Mouse (Mus musculus) lung, adult 2 months (tissue): ENCODE results near the gene Tmem94. TPM values are rescaled to one million over a fixed set of nuclear protein-coding genes. Genes with fewer than 3 reads are reported as not detected.

Experiments
- DNase-seq: peaks from one replicate; pipeline ENCODE4 v3.0.0; 2022
- H3K4me1 ChIP-seq: fragments of 200-500 bp; 2 replicates; pipeline ENCODE4 v1.6.1; 2011; ENCODE audit warnings: low read length; ENCODE audit not compliant: control insufficient read depth, insufficient read depth
- H3K4me3 ChIP-seq: fragments of 200-500 bp; replicated peaks from 2 replicates; pipeline ENCODE3; 2011; ENCODE audit warnings: low read depth, mild to moderate bottlenecking, control low read depth, low read length; ENCODE audit errors: extremely low read depth
- CTCF ChIP-seq: fragments of 200-500 bp; IDR thresholded peaks from 2 replicates; pipeline ENCODE4 v1.5.1; 2011; ENCODE audit warnings: mild to moderate bottlenecking, low read length, control low read depth; ENCODE audit not compliant: insufficient read depth
- POLR2A ChIP-seq: fragments of 200-500 bp; IDR thresholded peaks from 2 replicates; pipeline ENCODE4 v1.6.1; 2011; ENCODE audit warnings: low read depth, mild to moderate bottlenecking, control low read depth, low read length, borderline replicate concordance; ENCODE audit errors: extremely low read depth
- WGBS: fragments of 180-500 bp; shearing (Covaris S2); methylation state at CpG from one replicate; pipeline ENCODE4 v1.1.7; 2018; 5-methylcytosine and 5-hydroxymethylcytosine counted together
- polyA plus RNA-seq: library from polyadenylated mRNA; depleted of rRNA; stranded (reverse); fragments of >200 nt; gene quantifications from 2 replicates; pipeline ENCODE4 v1.2.3, GENCODE M21; 2012; rRNA removed

The Tmem94 gene
- 100.0 and 107 TPM in 2 replicates for polyA plus RNA-seq

GRCm38 (mm10) chr11:115765103-115765606 is at the start of gene Tmem94:
TSS of gene Tmem94 (plus strand) at chr11:115765433.
- TF ChIP-seq POLR2A (no peak; the same call in 1 of the 2 replicates), CTCF (no peak)
- H3K4me3 ChIP-seq = peak within 1 kb of the TSS; percentile 91
- under 1% methylated on average over 32 of the region's 32 CpGs for WGBS
- DNase-seq = peak; percentile 96
- H3K4me1 ChIP-seq = peaks cover 13% of the 10 kb centered on the region

DNA sequence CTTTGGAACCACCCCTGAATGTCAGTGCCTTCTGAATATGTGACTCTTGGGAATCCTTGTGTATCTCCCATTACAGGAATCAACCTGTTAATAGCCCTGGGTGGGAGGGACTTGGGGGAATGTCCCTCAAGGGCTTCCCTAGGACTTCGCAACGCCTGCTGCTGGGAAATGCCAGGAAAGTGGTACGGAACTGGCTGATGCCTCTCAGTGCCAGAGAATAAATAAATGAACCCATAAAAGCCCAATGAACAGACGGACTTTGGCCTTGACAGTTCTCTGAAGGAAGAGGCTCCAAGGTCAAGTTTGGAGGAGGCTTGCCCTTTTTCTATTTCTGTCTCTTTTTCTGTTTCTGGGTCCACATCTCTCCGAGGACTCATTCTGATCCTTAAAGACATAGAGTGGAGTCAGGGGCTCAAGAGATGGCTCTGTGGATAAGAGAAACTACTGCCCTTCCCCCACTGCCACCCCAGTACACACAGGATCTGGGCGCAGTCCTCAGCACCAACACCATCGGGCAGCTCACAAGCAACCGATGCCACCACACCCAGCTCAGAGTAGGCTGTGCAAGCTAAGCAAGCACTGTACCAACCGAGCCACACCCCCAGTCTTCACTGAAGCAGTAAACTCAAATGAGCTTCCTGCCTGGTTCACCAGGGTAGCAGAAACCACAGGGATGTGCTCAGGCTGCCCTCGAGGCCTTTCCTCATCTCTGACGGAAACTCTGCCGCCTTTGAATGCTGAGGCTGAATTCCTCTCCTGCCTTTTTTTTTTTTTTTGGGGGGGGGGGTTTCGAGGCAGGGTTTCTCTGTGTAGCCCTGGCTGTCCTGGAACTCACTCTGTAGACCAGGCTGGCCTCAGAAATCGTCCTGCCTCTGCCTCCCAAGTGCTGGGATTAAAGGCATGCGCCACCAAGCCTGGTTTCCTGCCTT is 48.6 kb upstream of the Tmem94 start:
- TF ChIP-seq POLR2A (no peak), CTCF (no peak)
- H3K4me3 ChIP-seq = no peak overlapping the region
- DNase-seq = no peak
- no peaks in the 10 kb centered on the region for H3K4me1 ChIP-seq
- 62% methylated on average over 15 of the region's 15 CpGs for WGBS

GRCm38 (mm10) chr11:115717660-115718390 is 47.4 kb upstream of the Tmem94 start:
- no peak for DNase-seq
- 51% methylated on average over 8 of the region's 8 CpGs for WGBS
- H3K4me1 ChIP-seq = peaks cover 2% of the 10 kb centered on the region; the same call in 1 of the 2 replicates
- TF ChIP-seq POLR2A (no peak), CTCF (no peak)
- H3K4me3 ChIP-seq = no peak overlapping the region

DNA sequence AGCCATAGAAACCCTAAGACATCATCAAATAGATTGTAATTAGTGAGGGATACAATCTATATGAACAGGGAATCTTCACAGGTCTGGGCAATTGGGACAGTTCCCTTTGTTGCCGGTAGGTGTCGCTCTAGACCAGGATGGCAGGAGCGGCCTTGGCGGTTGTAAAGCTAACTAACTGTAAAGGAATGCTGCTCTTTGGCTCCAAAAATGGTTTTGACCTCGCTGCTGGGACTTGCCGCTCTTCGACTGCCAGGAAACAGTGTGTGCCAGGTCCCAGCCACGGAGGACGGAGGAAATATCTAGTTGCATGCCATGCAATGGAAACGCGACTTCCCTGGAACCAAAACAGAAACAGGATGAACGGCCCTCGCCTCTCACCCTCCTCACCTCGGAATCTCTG is 42.6 kb upstream of the Tmem94 start:
- peak; percentile 84 for DNase-seq
- TF ChIP-seq POLR2A (peak; percentile 33; the same call in 1 of the 2 replicates), CTCF (peak; percentile 98)
- Histone ChIP-seq H3K4me1 (peaks cover 3% of the 10 kb centered on the region; the same call in 1 of the 2 replicates), H3K4me3 (peak overlapping the region; percentile 65)
- 5% methylated on average over 14 of the region's 14 CpGs for WGBS

GRCm38 (mm10) chr11:115723231-115723630 is 42.0 kb upstream of the Tmem94 start:
- no peak for DNase-seq
- Histone ChIP-seq H3K4me3 (no peak overlapping the region), H3K4me1 (peaks cover 3% of the 10 kb centered on the region; the same call in 1 of the 2 replicates)
- TF ChIP-seq POLR2A (no peak), CTCF (no peak)
- 67% methylated on average over 2 of the region's 2 CpGs for WGBS

DNA sequence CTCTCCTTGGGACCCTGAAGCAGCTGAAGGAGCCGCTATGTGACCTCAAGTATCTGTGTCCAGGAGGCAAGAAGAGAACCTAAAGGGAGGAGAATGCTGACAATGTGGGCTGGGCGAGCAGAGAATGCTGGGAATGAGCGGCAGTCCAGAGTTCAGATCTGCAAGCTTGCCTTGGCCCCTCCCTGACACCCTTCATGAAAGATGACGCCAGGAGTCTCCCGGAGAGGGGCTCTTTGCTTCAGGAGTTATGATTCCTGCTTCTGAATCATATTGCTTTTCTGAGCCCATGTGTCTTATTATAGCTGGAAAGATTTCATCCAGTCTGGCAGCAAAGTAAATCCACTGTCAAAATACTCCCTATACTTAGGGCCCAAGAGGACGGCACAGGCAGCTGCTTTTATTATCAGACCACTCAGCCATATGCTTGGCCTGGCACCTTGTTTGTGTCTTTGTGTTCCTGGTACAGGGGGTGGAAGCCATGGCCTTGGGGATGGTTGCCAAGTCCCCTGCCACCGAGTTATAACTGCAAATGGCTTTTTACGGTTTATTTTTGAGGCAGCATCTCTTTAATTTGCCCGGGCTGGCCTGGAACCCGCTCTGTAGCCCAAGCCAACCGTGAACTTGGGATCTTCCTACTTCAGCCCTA is 31.1 kb upstream of the Tmem94 start:
- H3K4me3 ChIP-seq = no peak overlapping the region
- 60% methylated on average over 11 of the region's 11 CpGs for WGBS
- H3K4me1 ChIP-seq = no peaks in the 10 kb centered on the region
- no peak for DNase-seq
- no peak for TF ChIP-seq CTCF

- WGBS = 86% methylated on average over 10 of the region's 10 CpGs
- Histone ChIP-seq H3K4me1 (no peaks in the 10 kb centered on the region), H3K4me3 (no peak overlapping the region)
- no peak for DNase-seq
- no peak for TF ChIP-seq POLR2A
- no peak for TF ChIP-seq CTCF
Observed at GRCm38 (mm10) chr11:115737608-115738208, 27.5 kb upstream of the Tmem94 start.

GRCm38 (mm10) chr11:115738275-115738885 is 26.9 kb upstream of the Tmem94 start:
- DNase-seq = peak; percentile 44
- WGBS = 32% methylated on average over 13 of the region's 13 CpGs
- Histone ChIP-seq H3K4me1 (no peaks in the 10 kb centered on the region), H3K4me3 (no peak overlapping the region)
- TF ChIP-seq POLR2A (no peak), CTCF (no peak)

DNA sequence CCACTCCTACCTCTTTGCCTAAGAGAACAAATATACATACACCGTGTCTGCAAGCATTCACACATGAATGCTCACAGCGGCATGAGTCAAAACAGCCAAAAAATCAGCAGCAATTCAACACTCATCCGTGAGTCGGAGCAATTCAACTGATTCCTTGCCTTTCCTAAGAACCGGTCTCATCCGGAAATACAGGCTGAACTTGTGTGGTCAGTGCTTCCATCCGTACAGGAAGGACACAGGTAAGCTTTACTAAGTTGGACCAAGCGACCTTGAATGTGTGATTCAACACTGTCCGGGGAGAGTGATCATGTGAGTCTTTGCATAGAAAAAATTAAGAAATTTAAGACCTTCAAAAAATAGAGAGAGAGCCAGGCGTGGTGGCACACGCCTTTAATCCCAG is 24.2 kb upstream of the Tmem94 start:
- Histone ChIP-seq H3K4me1 (peaks cover 4% of the 10 kb centered on the region), H3K4me3 (no peak overlapping the region)
- no peak for TF ChIP-seq CTCF
- no peak for TF ChIP-seq POLR2A
- no peak for DNase-seq
- WGBS = 73% methylated on average over 11 of the region's 11 CpGs
